Mouse (Mus musculus): ENCODE measurements around the gene Gapvd1.
"Not testable (repeated sequence)": the region's sequence is repeated elsewhere in the genome, so short reads cannot be mapped to it uniquely, and the experiment has no call there.

Gapvd1 gene

GRCm38 (mm10) chr2:34754551-34755358, at the start of gene Gapvd1:
Gene Gapvd1 (minus strand): TSS chr2:34755232.
- peak in 1 of 2 experiments; percentile 23 for DNase-seq (ENCODE audit: low spot score in 2 of 2)

- no peak for DNase-seq (ENCODE audit: low spot score in 2 of 2)
Observed at GRCm38 (mm10) chr2:34804815-34805214, 49.8 kb upstream of the Gapvd1 start.

DNA sequence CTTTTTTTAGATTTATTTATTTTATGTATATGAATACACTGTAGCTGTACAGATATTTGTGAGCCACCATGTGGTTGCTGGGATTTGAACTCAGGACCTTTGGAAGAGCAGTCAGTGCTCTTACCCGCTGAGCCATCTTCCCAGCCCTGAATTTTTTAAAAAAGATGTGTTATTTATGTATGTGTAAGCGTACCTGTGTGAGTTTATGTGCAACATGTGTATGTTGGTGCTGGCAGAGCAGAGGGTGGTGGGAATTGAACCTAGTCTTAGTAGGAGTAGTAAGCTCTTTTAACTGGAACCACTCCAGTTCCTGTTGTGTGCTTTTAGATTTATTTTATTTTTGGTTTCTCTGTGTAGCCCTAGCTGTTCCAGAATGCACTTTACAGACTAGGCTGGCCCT, 49.1 kb upstream of the Gapvd1 start:
- no peak for DNase-seq (ENCODE audit: low spot score in 2 of 2)

DNA sequence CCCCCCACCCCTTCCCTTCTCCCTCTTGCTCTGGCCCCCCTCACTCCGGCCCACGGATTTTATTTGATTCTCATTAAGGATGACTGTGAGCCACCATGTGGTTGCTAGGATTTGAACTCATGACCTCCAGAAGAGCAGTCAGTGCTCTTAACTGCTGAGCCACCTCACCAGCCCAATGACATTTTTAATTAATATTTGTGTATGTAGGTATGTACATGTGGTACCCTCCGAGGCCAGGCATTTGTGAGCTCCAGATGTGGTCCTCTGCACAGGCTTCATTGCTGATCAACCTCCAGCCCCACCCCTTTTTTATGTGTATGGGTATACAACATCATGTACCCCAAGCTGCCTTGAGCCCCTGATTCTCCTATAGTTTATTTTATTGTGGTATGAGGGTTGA, 48.7 kb upstream of the Gapvd1 start:
- no peak for DNase-seq (ENCODE audit: low spot score in 2 of 2)

DNA sequence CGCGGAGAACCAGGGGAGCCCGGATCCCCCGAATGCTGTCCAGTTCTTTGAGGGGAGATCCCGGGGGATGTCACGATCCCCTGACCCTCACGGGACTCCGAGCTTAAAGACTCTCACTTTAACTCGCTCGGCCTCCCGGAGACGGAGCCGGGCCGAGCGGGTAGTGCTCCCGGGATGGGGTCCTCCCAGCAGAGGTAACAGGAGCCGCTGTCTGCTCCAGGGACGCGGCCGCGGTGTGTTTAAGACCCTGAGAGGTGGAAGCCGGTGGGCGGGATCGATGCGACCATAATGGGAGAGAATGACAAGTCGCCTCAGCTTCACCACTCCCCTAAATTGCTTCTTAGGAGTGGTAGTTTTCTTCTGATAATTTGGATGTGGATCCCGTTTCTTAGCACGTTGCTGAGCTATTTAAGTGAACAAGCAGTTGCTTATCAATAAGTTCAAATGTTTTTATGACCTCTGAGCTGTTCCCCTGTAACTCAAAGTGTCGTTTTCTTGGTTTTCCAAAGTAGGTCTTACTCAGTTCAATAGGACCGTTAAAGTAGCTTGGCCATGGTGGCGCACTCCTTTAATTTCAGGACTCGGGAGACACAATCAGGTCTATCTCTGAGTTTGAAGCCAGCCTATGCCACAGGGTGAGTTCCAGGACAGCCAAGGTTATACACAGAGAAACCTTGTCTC, 47.7 kb upstream of the Gapvd1 start:
- DNase-seq (ENCODE audit: low spot score in 2 of 2) = peak in 1 of 2 experiments; percentile 22

DNA sequence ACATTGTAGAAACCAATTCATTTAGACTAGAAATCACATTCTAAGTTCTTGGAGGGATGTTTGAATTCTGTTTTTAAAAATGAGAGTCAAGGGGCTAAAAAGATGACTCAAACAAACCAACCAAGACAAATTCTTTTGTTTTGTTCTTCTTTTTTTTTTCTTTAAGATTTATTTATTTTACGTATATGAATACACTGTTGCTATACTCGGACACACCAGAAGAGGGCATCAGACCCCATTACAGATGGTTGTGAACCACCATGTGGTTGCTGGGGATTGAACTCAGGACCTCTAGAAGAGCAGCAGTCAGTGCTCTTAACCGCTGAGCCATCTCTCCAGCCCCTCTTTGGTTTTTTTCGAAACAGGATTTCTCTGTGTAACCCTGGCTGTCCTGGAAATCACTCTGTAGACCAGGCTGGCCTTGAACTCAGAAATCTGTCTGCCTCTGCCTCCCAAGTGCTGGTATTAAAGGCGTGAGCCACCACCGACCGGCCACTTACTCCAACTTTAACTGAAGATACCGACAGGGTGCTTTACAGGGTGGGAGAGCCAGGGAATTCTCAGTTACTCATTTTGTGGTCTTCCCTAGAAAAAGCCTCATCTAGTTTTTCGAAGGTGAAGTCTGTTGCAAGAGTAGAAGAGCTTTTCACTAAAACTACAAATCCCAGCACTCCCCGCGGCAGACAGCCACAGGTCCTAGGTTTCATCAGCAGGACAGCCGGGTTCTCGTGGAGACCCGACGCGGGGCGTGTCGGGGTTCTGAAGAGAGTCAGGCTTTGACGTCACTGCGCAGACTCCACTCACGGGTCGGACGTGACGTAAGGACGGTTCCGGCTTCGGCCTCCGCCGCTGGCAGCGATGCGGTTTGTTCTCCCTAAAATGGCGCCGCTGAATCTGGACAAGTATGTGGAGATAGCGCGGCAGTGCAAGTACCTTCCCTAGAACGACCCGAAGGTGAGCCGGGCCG, 46.8 kb upstream of the Gapvd1 start:
- peak; percentile 87 to 95 for DNase-seq (ENCODE audit: low spot score in 2 of 2)

DNA sequence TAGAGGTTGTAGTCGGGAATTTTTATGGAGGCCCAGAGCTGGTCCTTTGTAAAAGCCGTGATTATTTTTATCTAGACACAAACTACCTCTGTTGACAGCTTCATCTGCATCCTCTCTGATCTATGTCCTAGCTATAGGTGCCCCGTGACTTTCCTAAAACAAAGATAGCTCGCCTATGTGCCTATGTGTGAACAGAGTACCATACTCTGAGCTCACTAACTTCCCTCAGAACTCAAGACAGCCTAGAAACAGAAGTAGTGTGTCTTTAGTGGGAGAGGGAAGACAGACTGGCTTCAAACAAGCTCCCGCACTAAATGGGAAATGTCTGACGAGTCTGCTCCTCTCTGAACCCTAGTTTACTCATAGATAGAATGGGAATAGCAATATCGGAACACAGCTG, 45.3 kb upstream of the Gapvd1 start:
- DNase-seq (ENCODE audit: low spot score in 2 of 2) = no peak

DNA sequence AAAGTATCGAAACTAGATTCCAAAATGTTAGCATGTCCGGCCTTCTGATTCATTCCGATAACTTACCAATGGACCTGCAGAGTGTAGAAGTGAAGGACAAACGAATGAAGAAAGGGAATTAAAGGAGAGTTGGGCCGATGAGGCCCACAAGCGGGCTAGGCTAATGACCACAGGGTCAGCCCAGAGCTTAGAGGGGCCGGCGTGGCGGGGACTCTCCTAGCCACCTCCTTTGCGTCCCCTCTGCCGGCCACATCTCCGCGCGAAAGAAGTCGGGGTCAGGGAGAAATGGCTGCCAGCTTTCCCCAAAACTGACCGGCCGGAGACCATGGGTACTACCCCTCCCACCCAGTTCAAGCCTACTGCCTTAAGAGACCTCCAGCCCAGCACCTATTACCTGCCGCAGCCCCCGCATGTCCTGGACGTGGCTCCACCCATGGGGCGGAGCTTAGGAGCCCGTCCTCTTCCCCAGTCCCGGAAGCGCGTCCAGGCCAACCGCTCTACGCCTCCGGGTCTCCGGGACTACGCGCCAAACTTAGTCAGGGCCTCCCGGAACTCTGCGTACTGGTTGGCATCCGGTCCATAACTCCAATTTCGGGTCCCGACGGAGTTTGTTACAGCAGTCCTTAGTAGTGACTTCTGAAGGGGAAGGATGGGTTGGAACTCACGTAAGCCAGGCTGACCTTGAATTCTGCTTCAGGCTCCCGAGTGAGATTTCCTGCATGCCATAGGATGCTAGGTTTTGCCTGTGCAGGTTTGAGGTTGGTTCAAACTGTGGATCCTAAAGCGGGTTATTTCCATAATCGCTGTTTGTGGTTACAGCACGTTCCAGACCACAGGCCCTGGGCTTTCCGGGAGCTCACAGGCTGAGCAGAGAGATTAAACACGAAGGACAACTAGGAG, 44.6 kb upstream of the Gapvd1 start, which contains the start of gene Rabepk:
Rabepk (minus strand) TSS at position 556 of the 900 bp plus-strand sequence.
- peak; percentile 47 to 59 for DNase-seq (ENCODE audit: low spot score in 2 of 2)

DNA sequence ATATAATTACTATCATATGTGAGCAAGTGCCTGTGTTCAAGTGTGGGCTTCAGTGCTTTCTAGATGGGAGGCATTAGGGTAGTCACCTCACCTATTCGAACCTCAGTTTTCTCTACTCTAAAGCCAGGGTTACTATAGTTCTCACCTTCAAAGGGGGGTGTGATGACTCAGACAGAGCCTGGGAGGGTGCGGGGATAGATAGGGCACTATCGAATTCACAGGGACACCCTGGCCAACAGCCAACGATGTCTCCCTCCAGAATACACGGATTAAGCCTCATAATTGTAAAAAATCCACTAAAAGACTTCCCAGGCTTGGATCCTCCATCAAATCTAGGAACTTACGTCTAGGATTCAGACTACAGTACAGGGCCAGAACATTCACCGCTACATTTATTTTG, 40.4 kb upstream of the Gapvd1 start:
- no peak for DNase-seq (ENCODE audit: low spot score in 2 of 2)

DNA sequence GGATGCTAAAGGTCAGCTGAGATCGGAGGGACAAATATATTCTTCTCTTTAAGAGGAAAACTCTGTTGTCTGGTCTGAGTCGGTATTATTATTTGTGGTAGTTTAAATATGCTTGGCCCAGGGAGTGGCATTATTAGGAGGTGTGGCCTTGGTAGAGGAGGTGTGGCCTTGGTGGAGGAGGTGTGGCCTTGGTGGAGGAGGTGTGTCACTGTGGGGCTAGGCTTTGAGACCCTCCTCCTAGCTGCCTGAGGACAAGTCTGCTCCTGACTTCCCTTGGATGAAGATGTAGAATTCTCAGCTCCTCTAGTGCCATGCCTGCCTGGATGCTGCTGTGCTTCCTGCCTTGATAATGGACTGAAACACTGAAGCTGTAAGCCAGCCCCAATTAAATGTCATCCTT, 39.5 kb upstream of the Gapvd1 start:
- no peak for DNase-seq (ENCODE audit: low spot score in 2 of 2)

DNA sequence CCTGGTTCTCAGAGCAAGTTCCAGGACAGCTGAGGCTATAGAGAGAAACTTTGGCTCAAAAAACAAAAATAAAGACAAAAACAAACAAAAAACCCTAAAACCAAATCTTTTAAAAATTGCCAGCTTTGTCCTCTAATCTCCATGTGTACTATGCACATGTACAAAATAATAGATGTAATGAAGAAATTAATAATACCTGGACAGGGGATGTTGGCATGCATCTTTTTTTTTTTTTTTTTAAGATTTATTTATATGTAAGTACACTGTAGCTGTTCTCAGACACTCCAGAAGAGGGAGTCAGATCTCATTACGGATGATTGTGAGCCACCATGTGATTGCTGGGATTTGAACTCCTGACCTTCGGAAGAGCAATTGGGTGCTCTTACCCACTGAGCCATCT, 37.5 kb upstream of the Gapvd1 start:
- not testable (repeated sequence) for DNase-seq (ENCODE audit: low spot score in 2 of 2)

- no peak for DNase-seq (ENCODE audit: low spot score in 2 of 2)
Observed at GRCm38 (mm10) chr2:34790282-34790681, 35.2 kb upstream of the Gapvd1 start.

DNA sequence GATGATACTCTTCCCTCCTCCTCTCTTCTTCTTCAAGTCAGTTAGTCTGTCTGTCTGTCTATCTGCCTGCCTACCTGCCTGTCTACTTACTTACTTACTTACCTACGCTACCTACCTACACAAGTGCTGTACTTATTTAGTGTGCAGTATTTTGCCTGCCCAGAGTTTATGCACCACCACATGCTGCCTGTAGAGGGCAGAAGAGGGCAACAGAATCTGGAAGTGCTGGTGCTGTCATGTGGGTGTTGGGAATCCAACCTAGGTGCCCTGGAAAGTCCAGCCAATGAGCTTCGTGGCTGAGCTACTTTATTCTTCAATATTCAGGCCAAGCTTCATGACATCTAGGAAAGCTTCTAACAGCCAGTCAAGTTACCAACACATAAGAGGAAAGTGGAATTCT, 29.1 kb upstream of the Gapvd1 start:
- DNase-seq (ENCODE audit: low spot score in 2 of 2) = peak in 1 of 2 experiments; percentile 26

GRCm38 (mm10) chr2:34783064-34784020, 28.3 kb upstream of the Gapvd1 start:
- no peak for DNase-seq (ENCODE audit: low spot score in 2 of 2)

- DNase-seq (ENCODE audit: low spot score in 2 of 2) = no peak
Observed at GRCm38 (mm10) chr2:34777237-34777868, 22.3 kb upstream of the Gapvd1 start.

DNA sequence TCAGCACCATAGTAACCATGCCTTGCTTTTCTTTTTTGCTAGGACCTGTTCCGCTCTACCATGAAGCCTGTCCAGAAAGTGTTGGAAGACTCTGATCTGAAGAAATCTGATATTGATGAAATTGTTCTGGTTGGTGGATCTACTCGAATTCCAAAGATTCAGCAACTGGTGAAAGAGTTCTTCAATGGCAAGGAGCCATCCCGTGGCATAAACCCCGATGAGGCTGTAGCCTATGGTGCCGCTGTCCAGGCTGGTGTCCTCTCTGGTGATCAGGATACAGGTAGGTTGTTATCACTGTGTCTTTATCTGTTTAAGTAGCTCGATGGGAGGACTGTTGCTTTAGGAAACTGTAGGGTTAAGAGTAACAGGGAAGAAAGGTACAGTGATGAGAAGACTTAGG, 19.5 kb upstream of the Gapvd1 start:
- DNase-seq (ENCODE audit: low spot score in 2 of 2) = no peak

GRCm38 (mm10) chr2:34773673-34774072, 18.6 kb upstream of the Gapvd1 start:
- DNase-seq (ENCODE audit: low spot score in 2 of 2) = no peak

DNA sequence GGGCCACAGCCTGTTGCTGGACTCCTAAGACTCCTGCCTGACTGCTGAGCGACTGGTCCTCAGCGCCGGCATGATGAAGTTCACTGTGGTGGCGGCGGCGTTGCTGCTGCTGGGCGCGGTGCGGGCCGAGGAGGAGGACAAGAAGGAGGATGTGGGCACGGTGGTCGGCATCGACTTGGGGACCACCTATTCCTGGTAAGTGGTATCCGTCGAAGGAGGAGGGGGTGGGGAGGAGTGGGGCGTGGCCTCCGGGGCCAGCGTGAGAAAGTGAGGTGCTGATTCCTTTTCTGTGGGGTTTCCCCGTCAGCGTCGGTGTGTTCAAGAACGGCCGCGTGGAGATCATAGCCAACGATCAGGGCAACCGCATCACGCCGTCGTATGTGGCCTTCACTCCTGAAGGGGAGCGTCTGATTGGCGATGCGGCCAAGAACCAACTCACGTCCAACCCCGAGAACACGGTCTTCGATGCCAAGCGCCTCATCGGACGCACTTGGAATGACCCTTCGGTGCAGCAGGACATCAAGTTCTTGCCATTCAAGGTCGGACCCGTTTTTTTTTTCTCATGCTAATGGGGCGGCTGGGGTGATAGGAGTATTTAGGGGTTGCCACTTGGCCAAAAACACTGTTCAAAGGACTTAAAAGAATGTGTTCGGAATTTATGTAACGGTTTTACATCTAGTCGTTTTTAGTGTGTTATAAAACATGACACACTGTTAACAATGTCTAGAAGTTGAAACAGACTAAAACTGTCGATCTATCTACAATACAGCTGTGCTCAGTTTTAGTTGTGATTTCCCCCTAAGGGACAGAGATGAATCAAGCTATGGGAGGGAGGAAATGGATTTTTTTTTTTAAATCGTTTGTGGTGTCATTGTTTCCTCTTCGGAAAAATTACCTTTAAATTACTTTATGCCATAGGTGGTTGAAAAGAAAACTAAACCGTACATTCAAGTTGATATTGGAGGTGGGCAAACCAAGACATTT, 17.5 kb upstream of the Gapvd1 start:
- DNase-seq (ENCODE audit: low spot score in 2 of 2) = no peak

Data from cerebellum, postnatal 4 days (tissue).